Mouse (Mus musculus): ENCODE data around the gene Clrn1.
"Not testable (repeated sequence)": the region's sequence is repeated elsewhere in the genome, so short reads cannot be mapped to it uniquely, and the experiment has no call there.

Gene Clrn1

GRCm38 (mm10) chr3:58884801-58885573, at the start of gene Clrn1:
Gene Clrn1, minus strand, starts transcription at chr3:58885340.
- in situ Hi-C loops (cut with MboI, MseI) = no loop called here

GRCm38 (mm10) chr3:58924027-58924426, 38.9 kb upstream of the Clrn1 start:
- in situ Hi-C loops (cut with MboI, MseI) = no loop called here

GRCm38 (mm10) chr3:58923140-58923539, 38.0 kb upstream of the Clrn1 start:
- in situ Hi-C loops (cut with MboI, MseI) = no loop called here

- in situ Hi-C loops (cut with MboI, MseI) = no loop called here
Observed at GRCm38 (mm10) chr3:58922636-58923035, 37.5 kb upstream of the Clrn1 start.

GRCm38 (mm10) chr3:58921316-58921715, 36.2 kb upstream of the Clrn1 start:
- in situ Hi-C loops (cut with MboI, MseI) = no loop called here

GRCm38 (mm10) chr3:58904656-58905055, 19.5 kb upstream of the Clrn1 start:
- in situ Hi-C loops (cut with MboI, MseI) = no loop called here

GRCm38 (mm10) chr3:58902051-58902758, 17.1 kb upstream of the Clrn1 start:
- in situ Hi-C loops (cut with MboI, MseI) = no loop called here

GRCm38 (mm10) chr3:58895131-58895530, 10.0 kb upstream of the Clrn1 start:
- in situ Hi-C loops (cut with MboI, MseI) = no loop called here

GRCm38 (mm10) chr3:58894529-58894928, 9.4 kb upstream of the Clrn1 start:
- in situ Hi-C loops (cut with MboI, MseI) = no loop called here

GRCm38 (mm10) chr3:58889670-58890069, 4.5 kb upstream of the Clrn1 start:
- in situ Hi-C loops (cut with MboI, MseI) = no loop called here

- in situ Hi-C loops (cut with MboI, MseI) = no loop called here
Observed at GRCm38 (mm10) chr3:58888131-58888715, 3.1 kb upstream of the Clrn1 start.

- in situ Hi-C loops (cut with MboI, MseI) = no loop called here
Observed at GRCm38 (mm10) chr3:58887719-58888118, 2.6 kb upstream of the Clrn1 start.

GRCm38 (mm10) chr3:58883511-58883907, 1.6 kb downstream of the Clrn1 start:
- in situ Hi-C loops (cut with MboI, MseI) = no loop called here

GRCm38 (mm10) chr3:58882878-58883510, 2.1 kb downstream of the Clrn1 start:
- in situ Hi-C loops (cut with MboI, MseI) = no loop called here

GRCm38 (mm10) chr3:58881016-58881415, 4.1 kb downstream of the Clrn1 start:
- in situ Hi-C loops (cut with MboI, MseI) = no loop called here

GRCm38 (mm10) chr3:58880181-58880580, 5.0 kb downstream of the Clrn1 start:
- in situ Hi-C loops (cut with MboI, MseI) = no loop called here

GRCm38 (mm10) chr3:58871882-58872281, 13.3 kb downstream of the Clrn1 start:
- in situ Hi-C loops (cut with MboI, MseI) = not testable (repeated sequence)

- in situ Hi-C loops (cut with MboI, MseI) = no loop called here
Observed at GRCm38 (mm10) chr3:58865690-58866089, 19.4 kb downstream of the Clrn1 start.

GRCm38 (mm10) chr3:58862976-58863375, 22.2 kb downstream of the Clrn1 start:
- in situ Hi-C loops (cut with MboI, MseI) = no loop called here

GRCm38 (mm10) chr3:58843415-58843814, 41.7 kb downstream of the Clrn1 start:
- in situ Hi-C loops (cut with MboI, MseI) = no loop called here

GRCm38 (mm10) chr3:58833442-58834160, 51.5 kb downstream of the Clrn1 start:
- in situ Hi-C loops (cut with MboI, MseI) = no loop called here

- in situ Hi-C loops (cut with MboI, MseI) = no loop called here
Observed at GRCm38 (mm10) chr3:58832888-58833287, 52.3 kb downstream of the Clrn1 start.
